Mouse (Mus musculus) bone marrow macrophage, adult 2 months (primary cell): ENCODE measurements around the gene D930007J09Rik. TPM values are rescaled to one million over a fixed set of nuclear protein-coding genes. Genes with fewer than 3 reads are reported as not detected.

Experiments
- H3K27ac ChIP-seq: 2 replicates; pipeline ENCODE4 v1.5.1; 2012; ENCODE audit warnings: low read depth, low read length; ENCODE audit not compliant: insufficient read depth
- H3K4me1 ChIP-seq: 2 replicates; pipeline ENCODE4 v1.6.1; 2012; ENCODE audit warnings: low read length; ENCODE audit not compliant: control insufficient read depth, insufficient read depth
- H3K4me3 ChIP-seq: 2 replicates; pipeline ENCODE4 v1.5.1; 2012; ENCODE audit warnings: mild to moderate bottlenecking, low read length, moderate library complexity; ENCODE audit not compliant: insufficient read depth
- CTCF ChIP-seq: IDR thresholded peaks from 2 replicates; pipeline ENCODE4 v1.5.1; 2012; ENCODE audit warnings: low read depth, mild to moderate bottlenecking, low read length, moderate library complexity
- POLR2A ChIP-seq: IDR thresholded peaks from 2 replicates; pipeline ENCODE4 v1.6.1; 2012; ENCODE audit warnings: mild to moderate bottlenecking, low read depth, low read length, borderline replicate concordance
- polyA plus RNA-seq: library from polyadenylated mRNA; stranded (reverse); fragments of >200 nt; gene quantifications from 2 replicates; pipeline ENCODE4 v1.2.4, GENCODE M21; 2012; ENCODE audit not compliant: missing spikeins, insufficient read depth, insufficient read length

The D930007J09Rik gene
- polyA plus RNA-seq, result not detected in 2 replicates

- H3K27ac ChIP-seq, result no peak within 1 kb of the TSS
- H3K4me3 ChIP-seq, result peak within 1 kb of the TSS; percentile 91
- TF ChIP-seq CTCF (no peak), POLR2A (no peak)
- H3K4me1 ChIP-seq, result peaks cover 6% of the 10 kb centered on the region; the same call in 1 of the 2 replicates
These were observed at the start of gene D930007J09Rik for GRCm38 (mm10) chr13:32802259-32803081. TSS of gene D930007J09Rik (minus strand) at chr13:32802849.

GRCm38 (mm10) chr13:32851967-32852366 is 49.3 kb upstream of the D930007J09Rik start:
- H3K27ac ChIP-seq, result no peak overlapping the region
- TF ChIP-seq CTCF (peak; percentile 35; the same call in 1 of the 2 replicates), POLR2A (no peak)

GRCm38 (mm10) chr13:32850668-32851404 is 48.2 kb upstream of the D930007J09Rik start, which contains the start of gene Serpinb1a:
TSS of gene Serpinb1a (minus strand) at chr13:32851185.
- no peak for TF ChIP-seq POLR2A
- no peak for TF ChIP-seq CTCF
- peaks cover 16% of the 10 kb centered on the region for H3K4me1 ChIP-seq
- no peak within 1 kb of the TSS for H3K4me3 ChIP-seq
- H3K27ac ChIP-seq, result no peak within 1 kb of the TSS

More at GRCm38 (mm10) chr13:32851967-32852366, 49.3 kb upstream of the D930007J09Rik start:
- Histone ChIP-seq H3K4me1 (peaks cover 16% of the 10 kb centered on the region), H3K4me3 (no peak overlapping the region)

GRCm38 (mm10) chr13:32850156-32850555 is 47.5 kb upstream of the D930007J09Rik start:
- Histone ChIP-seq H3K4me3 (no peak overlapping the region), H3K27ac (no peak overlapping the region), H3K4me1 (peaks cover 16% of the 10 kb centered on the region)
- TF ChIP-seq POLR2A, result no peak
- TF ChIP-seq CTCF, result no peak

GRCm38 (mm10) chr13:32849531-32850123 is 47.0 kb upstream of the D930007J09Rik start:
- TF ChIP-seq CTCF (no peak), POLR2A (no peak)
- H3K4me1 ChIP-seq, result peaks cover 16% of the 10 kb centered on the region
- no peak overlapping the region for H3K27ac ChIP-seq
- H3K4me3 ChIP-seq, result no peak overlapping the region

- no peak overlapping the region for H3K27ac ChIP-seq
- H3K4me1 ChIP-seq, result peaks cover 16% of the 10 kb centered on the region
- H3K4me3 ChIP-seq, result no peak overlapping the region
- TF ChIP-seq POLR2A, result no peak
- TF ChIP-seq CTCF, result no peak
These were observed 46.4 kb upstream of the D930007J09Rik start for GRCm38 (mm10) chr13:32849092-32849491.

- Histone ChIP-seq H3K4me1 (peaks cover 16% of the 10 kb centered on the region), H3K4me3 (no peak overlapping the region), H3K27ac (no peak overlapping the region)
- TF ChIP-seq CTCF (no peak), POLR2A (no peak)
These were observed 43.6 kb upstream of the D930007J09Rik start for GRCm38 (mm10) chr13:32846221-32846620.

- Histone ChIP-seq H3K4me1 (no peaks in the 10 kb centered on the region), H3K4me3 (no peak overlapping the region), H3K27ac (no peak overlapping the region)
- TF ChIP-seq CTCF (no peak), POLR2A (no peak)
These were observed 38.7 kb upstream of the D930007J09Rik start for GRCm38 (mm10) chr13:32841349-32841748.

- no peak for TF ChIP-seq CTCF
- TF ChIP-seq POLR2A, result no peak
- H3K27ac ChIP-seq, result no peak overlapping the region
- peaks cover 3% of the 10 kb centered on the region; the same call in 1 of the 2 replicates for H3K4me1 ChIP-seq
- no peak overlapping the region for H3K4me3 ChIP-seq
These were observed 36.7 kb upstream of the D930007J09Rik start for GRCm38 (mm10) chr13:32839314-32839713.
